Mouse (Mus musculus) left cerebral cortex, postnatal 25 days (tissue): ENCODE data around the gene Teddm1b. TPM values are rescaled to one million over a fixed set of nuclear protein-coding genes. Genes with fewer than 3 reads are reported as not detected.

Source experiments
- DNase-seq, 2 experiments: peaks; one replicate each; pipeline ENCODE4 v3.0.0; 2022; ENCODE audit warnings: low spot score in 2 of 2, mixed read lengths in 1 of 2
- intact Hi-C: fragments of 180-260 bp; cut with DNase I; formaldehyde crosslinking; loops from one replicate; pipeline ENCODE4 v1.15.1; 2025
- total RNA-seq, 2 experiments: library from RNA; stranded (reverse); gene quantifications; 2 replicates each; pipeline ENCODE4 v1.2.3; 2021

Gene Teddm1b
- total RNA-seq, 2 experiments from 2014 or later, result not detected

DNA sequence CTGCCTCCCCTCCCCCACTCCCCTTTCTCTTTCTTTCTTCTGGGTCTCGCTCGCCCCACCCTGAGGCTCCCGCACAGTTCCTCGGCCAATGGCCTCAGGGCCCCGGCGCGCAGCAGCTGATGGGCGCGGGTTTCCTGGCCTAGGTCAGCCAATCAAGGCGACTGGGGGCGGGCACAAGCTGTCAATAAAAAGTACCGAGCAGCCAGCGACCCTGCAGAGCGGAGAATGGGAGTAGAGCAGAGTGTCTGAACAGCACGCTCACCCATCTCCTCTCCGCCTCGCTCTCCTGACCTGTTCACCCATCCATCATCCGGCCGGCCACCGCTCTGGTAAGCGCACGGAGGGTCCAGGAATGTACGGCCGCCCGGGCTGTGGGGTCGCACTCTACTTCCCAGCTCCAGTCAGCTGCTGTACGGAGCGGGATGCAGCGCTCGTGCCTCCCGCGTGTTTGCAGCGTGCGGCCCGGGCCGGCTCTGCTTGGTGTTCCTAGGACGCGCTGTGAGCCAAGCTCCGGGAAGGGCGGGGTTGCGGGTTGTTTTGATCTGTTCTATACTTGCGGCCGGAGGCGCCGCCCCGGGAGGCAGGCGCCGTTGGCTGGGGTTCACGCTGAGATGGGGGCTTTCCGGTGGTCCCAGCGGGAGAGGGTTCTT is 25.7 kb downstream of the Teddm1b start, which contains the start of the genes Glul and Teddm2:
Gene Glul, plus strand, starts transcription at position 214 of the 650 bp plus-strand sequence.
Gene Teddm2, minus strand, starts transcription at position 498 of the 650 bp plus-strand sequence.
- intact Hi-C loops, result loop anchor here (1.0 to 10.0 kb wide), 4 partner anchors 132 to 827 kb away; no protein-coding TSS in a partner anchor
- DNase-seq, result peak; percentile 94 to 97

DNA sequence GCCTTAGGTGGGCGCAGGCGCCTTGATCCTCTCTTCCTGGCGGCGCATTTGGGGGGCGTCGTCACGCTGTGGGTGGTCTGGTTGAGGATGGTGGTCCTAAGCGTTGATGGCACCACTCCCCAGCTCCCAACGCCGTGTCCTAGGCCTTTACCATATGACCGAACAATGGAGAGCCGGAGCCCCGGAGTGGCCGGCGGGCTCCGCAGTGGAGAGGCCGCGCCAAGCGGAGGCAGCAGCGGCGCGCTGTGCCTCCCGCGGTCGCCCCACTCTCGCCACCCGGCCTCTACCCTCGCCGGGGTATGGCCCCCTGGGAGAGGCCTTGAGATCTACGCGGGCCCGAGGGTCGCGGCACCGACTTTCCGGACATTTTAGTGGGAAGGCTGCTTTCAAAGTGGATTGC is 26.2 kb downstream of the Teddm1b start:
- peak; percentile 39 to 57 for DNase-seq
- intact Hi-C loops, result loop anchor here (1.0 kb wide), 2 partner anchors 132 to 218 kb away; no protein-coding TSS in a partner anchor

DNA sequence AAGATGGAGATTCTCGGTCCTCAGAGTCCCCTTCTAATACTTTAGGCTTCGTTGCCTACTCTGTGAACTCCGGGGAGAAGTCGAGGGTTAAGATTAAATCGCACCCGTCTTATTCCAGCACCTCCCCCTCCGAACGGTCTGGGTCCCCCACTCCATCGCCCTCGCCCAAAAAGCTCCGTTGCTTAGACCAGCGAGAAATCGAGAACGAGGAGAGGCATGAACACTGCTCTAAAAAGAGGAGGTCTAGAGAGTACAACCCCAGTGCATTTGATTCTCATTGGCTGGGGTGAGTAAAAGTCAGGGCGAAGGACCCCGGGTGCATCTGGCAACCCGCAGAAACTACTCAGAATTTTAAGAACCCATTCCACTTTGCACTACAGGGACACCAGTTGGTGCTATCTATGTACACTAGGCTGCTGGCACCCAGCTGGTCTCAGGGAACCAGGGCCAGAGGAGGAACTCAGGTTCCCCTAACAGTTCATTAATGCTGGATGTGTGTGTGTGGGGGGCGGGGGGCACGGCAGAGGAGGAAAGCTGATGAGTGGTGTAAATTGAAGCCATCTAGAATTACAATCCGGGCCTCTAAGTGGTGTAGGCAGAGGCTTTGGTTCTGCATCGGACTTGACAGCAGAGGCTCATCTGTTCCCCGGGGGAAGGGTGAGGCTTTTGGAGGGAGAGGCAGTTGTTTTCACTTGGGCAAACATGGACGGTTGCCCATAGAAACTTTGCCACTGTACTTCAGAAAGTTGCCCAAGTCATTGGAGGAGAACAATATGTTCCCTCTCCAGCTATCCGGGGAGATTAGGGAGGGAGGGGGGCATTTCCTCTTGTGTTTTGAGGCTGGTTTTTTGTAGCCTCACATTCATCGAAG is 26.9 kb downstream of the Teddm1b start:
- DNase-seq, result no peak
- intact Hi-C loops, result loop anchor here (1.0 kb wide), 2 partner anchors 131 to 217 kb away; no protein-coding TSS in a partner anchor

DNA sequence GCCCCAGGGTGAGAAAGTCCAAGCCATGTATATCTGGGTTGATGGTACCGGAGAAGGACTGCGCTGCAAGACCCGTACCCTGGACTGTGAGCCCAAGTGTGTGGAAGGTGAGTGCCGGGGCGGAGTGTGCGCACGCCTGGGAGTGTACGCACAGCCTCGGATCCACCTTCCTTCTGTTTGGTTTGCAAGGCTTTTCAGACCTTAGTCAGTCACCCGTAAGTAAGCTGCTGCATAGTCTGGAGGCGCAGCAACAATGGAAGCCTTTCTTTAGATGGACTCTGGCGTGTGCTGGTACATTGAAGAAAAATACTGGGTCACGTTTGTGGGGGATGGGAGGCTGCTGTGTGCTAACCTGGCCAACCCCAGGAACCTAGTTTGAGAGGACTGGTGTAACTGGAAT is 28.9 kb downstream of the Teddm1b start:
- no peak for DNase-seq
- intact Hi-C loops, result no loop called here

DNA sequence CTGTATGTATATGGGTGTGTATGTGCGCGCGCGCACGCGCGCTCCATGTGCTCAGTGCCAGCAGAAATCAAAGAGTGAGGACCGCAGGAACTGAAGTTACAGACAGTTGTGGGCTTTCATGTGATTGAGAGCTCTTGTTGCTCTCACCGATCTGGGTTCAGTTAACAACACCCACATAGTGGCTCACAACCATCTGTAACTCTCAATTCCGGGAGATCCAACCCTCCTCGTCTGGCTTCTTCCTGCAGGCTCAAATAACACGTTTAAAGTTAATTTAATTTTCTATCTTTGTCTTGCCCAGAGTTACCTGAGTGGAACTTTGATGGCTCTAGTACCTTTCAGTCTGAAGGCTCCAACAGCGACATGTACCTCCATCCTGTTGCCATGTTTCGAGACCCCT is 30.1 kb downstream of the Teddm1b start:
- DNase-seq, result peak in 1 of 2 experiments; percentile 43
- intact Hi-C loops, result no loop called here

DNA sequence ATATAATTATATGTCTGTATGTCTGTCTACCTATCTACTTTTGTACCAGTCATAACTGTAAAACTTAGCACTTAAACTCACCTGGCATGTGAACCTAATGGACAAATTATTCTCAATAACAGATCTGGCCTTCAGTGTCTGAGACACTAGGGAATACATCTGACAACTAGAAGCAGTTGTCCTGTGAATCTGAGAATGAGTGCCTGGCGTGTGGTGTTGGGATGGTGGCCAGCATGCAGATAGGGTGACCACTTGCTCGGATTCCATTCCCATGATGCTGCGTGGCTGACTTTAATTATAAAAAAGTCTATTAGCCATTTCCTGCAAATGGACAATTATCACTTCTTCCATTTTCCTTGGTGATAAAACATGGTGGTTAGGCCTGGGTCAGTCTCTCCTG is 31.7 kb downstream of the Teddm1b start:
- intact Hi-C loops, result no loop called here
- no peak for DNase-seq

DNA sequence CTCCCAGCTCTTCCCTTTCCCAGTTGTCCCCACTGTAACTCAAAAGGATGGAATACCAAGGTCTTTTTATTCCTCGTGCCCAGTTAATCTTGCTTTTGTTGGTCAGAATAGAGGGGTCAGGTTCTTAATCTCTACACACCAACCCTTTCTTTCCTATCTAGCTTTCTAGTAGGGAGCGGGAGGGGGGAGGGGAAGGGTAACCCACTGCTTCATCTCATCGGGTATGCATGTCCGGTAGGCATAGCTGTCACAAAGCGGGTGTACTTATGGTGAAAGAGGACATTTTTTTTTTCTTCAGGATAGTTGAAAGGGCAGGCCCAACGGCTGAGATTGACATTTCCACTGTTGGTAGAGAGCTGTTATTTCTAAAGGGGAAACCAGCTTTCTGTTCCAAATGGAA is 34.1 kb downstream of the Teddm1b start:
- intact Hi-C loops, result no loop called here
- no peak for DNase-seq

DNA sequence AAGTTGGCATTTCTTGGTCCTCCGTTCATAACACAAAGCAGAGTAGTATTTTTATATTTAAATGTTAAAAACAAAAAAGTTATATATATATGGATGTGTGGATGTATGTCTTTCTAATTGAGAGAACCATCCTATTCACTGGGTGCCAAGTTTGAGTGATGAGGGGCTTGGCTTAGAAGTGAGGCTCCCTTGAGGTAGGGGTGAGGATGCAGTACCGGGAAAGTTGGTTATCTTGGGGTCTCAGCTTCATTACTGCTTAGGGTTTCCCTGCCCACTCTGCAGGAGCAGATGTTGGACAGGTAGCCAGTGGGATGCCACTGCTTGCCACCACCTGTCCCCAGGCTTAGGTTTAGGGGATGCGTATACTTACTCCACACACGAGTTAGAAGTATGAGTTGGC is 34.6 kb downstream of the Teddm1b start:
- no peak for DNase-seq
- intact Hi-C loops, result no loop called here

DNA sequence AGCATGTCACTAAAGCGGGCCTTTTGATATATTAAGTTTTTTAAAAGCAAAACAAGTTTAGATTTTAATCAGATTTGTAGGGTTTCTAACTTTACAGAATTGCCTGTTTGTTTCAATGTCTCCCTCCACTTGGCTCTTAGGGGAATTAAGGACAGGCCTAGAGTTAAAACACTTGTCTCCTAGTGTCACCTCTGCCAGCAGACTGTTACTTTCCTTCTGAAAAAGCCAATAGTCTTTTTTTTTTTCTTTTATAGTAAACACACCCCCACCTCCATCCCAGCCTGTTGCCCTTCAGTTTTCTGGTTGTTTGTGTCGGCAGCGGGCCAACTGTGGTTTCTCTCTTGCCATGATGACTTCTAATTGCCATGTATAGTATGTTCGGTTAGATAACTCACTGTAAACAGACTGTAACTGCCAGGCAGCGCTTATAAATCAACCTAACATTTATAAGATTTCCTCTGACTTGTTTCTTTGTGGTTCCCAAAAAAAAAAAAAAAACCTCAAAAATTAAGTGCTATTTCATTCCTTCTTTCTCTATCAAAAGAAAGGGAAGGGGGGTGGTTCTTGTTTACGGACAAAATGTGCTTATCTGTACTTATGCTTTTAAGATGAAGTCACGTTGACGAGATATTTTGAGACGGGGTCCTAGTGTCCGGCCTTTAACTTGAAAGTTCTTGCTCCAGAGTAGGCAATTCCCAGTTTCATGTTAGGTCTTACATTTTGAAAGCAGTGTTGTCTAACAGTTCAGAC is 35.2 kb downstream of the Teddm1b start:
- no peak for DNase-seq
- intact Hi-C loops, result no loop called here

DNA sequence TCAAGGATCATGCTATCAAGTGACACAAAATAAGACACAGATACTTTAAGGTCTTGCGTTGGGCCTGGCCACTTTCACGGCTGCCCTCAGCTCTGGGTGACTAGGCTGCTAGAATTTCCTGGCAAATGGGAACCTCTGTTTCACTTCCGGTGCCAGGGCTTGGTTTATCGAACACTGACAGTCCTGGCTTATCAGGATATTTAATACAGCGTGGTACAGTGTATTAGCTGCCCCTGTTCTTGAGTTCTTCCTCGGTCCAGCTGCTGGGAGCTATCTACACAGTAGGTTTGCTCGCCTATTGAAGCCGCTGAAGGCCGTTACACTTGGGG is 35.8 kb downstream of the Teddm1b start:
- DNase-seq, result no peak

DNA sequence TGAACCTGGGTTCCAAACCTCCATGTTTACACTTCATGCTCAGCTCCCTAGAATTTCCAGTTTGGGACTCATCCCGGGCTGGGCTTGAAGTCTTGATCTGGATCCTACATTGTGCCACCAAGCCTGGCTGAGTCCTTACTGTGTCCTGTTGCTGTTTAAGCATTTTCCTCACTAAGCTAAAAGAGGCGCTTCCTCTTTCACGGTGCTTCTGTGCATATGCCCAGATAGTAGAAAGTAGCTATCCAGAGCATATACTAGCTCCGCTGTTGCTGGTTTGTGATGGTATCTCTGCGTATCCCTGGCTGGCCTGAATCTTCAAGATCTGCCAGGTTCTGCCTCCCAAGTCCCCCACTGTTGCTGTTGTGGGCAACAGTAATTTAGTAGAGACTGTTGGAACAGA is 36.3 kb downstream of the Teddm1b start:
- intact Hi-C loops, result no loop called here
- DNase-seq, result no peak

More for the DNA sequence above, 35.8 kb downstream of the Teddm1b start:
- intact Hi-C loops, result no loop called here

DNA sequence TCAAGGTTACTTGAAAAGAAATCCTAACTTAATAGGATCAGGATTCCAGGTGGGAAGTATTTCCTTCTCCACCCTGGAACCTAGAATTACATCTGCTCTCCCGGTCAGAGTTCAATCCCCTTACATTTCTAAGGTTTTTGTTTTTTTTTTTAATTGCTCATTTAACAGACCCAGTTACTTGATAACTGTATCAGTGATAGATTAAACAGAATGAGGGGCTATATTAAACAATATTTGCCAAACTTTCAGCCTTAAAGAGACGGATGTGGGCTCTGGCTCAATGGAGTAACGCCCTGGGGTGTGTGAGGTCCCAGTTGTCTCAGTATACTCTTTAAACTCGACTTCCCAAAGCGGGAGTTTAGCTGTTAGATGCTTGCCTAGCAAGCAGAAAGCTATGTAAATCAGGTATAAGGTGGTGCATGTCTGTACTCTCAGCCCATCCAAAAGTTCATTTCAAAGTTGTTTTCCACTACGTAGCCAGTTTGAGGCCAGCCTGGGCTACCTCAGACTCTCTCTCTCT is 37.2 kb downstream of the Teddm1b start:
- intact Hi-C loops, result no loop called here

DNA sequence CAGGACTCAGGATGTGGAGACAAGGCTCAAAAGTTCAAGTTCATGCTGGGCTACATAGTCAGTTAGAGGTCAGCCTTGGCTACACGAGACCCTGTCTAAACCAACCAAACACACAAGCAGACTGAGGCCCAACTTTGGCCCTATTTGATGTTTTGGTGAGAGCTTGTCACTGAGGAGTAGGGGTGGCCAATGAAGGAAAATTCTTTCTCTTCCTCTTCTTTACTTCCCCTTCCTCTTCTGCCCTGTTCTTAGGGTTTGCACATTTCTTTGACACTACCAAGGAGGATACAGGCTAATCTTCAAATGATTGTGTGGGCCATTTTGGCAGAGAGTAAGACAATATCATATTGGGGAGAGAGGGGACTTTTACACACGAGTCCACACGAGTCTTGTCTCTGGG is 39.7 kb downstream of the Teddm1b start:
- DNase-seq, result no peak
- intact Hi-C loops, result no loop called here

More for the DNA sequence above, 37.2 kb downstream of the Teddm1b start:
- no peak for DNase-seq

DNA sequence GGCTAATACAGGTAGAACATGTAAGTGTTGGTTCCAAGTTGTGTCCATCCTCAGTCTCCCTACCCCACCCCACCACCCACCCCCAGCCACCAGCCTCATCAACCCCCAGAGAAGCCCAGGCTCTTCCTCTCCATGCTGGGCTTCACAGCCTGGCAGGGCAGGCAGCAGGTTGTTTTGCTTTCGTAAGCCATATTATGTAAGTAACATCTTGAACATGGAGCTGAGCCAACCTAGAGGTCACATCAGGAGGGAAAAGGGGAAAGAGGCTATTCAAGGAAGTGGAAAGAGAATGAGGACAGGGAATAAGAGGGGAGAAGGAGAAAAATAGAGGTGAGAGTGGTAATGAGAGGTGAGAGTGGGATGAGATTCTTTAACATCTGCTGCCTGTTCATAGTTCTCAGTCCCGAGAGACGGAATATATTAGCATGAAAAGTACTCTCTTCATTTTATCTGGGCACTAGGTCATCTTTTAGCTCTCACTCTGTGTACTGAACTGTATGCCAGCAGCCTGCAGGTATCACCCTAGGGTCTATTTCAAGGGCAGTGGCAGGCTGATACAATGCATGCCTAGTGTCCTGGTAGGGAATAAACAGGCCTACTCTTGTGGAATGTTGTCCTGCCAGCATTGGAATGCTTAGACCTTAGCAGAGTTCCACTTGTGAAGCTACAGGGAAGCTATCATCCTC is 44.5 kb downstream of the Teddm1b start:
- intact Hi-C loops, result no loop called here
- no peak for DNase-seq

DNA sequence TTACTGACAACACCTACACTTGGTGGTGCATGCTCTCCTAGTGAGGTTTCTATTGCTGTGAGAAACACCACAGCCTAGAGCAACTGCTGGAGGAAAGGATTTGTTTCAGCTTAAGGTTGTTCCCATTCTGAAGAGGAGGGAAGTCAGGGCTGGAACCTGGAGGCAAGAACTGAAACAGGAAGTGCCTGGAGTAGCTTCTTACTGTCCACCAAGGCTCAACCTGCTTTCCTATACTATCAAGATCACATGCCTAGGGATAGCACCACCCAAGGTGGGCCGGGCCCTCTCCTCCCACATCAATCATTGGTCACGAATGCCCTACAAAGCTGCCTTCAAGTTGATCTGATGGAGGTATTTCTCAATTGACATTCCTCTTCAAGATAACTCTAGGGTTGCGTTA is 47.5 kb downstream of the Teddm1b start:
- intact Hi-C loops, result no loop called here

DNA sequence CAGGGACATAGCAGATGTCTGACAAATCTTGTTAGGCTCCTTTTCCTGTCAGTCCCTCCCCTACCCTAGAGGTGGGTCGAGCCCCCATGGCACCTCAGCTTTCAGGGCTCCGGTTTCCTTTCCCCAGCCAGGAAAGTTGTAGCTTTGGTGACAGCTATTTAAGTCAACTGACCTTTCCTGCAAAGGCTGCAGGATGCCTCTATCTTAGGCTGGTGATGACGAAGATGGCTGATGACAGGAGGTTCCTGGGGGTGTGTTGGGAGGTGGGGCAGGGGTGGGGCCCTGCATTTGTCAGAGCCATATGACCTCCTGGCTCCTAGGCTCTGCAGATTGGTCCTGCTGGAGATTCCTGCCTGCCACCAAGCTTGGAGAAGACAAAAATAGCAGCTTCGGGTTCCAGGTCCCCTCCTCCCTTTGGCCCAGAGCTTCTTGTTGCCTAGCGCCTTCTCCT is 48.5 kb downstream of the Teddm1b start:
- no peak for DNase-seq
- intact Hi-C loops, result no loop called here

More for the DNA sequence above, 47.5 kb downstream of the Teddm1b start:
- DNase-seq, result no peak

DNA sequence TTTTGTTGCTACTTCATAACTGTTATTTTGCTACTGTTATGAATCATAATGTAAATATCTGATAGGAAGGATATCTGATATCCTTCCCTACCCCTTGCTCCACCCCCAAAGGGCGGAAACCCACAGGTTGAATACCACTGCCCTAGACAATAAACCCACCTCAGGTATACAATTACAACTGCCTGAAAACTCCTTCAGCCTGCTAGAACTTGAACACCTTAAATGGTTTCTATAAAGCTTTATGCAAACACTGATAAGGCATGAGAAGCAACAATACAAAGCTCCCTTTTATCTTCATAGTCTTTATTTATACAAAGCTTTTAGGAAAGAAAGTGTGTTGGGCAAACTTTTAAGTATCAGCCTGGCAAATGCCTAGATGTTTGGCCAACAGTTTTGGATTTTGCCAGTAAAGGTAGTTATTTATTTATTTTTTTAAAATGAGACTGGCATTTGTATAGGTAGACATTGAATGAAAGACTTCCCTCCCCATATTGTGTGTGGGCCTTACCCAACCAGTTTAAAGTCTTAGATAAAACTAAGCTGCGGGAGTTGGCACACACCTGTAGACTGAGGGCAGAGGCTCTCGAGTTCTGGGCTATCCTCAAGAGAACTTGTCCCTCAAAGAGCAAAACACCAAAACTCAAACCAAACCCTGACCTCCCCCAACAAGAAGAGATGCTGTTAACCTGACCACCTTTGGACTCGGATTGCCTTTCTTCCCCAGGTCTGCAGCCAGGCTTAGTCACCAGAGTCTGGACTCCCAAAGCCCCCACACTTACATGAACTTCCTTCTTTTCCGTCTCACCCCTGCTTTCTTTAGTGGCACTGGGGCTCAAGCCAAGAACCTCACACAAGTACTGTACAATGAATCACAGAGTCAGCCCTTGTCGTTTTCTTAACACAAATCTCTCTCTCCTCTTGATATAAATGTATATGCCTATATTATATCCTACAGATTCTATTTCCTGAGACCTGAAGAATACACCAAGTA is 50.5 kb downstream of the Teddm1b start:
- DNase-seq, result no peak
- intact Hi-C loops, result no loop called here
